Mouse (Mus musculus) kidney, adult 9 months (tissue): ENCODE data around the gene Rnf141.
A peak's percentile ranks its signal among the peaks of the same experiment; 100 is the strongest.

ENCODE experiments used
- DNase-seq: peaks from one replicate; pipeline ENCODE4 v3.0.0; 2022

The Rnf141 gene

GRCm38 (mm10) chr7:110823995-110824953 lies 20.0 kb downstream of the Rnf141 start:
- DNase-seq, result no peak

DNA sequence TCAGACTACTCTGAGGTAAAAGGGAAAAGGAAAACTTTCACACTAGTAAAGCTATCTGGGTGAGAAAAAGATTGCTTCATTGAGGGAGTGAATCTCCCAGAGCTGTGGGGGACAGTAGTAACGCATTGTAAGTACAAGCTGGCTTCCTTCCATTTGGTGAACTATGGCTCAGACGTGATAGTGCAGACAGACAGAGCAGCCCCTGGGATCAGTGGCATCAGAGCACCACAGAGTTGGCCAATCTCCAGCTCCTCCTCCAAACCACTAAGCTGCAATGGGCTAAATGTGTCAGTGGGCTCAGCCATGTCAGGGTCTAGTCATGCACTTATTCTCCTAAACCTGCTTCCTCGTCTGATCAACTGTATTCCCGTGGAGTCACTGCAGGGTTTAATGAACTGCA lies 20.7 kb downstream of the Rnf141 start:
- no peak for DNase-seq

- no peak for DNase-seq
Measured at GRCm38 (mm10) chr7:110823076-110823475, 21.2 kb downstream of the Rnf141 start.

DNA sequence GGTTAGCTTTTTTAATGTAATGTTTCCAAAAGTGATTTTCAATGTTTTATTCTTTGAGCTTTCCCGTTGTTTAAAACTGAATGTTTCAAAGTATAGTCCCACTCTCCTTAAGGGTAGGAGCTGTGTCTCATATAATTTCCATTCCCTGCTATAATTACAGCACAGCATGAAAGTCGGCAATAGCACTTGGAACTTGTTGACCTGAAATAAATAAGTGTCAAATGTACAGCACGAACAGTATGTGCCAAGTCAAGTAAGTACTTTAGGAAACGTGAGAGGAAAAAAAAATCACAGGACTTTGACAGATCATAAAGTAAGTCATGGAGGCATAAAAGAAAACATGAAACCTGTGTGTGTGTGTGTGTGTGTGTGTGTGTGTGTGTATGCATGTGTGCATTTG lies 22.2 kb downstream of the Rnf141 start:
- no peak for DNase-seq

DNA sequence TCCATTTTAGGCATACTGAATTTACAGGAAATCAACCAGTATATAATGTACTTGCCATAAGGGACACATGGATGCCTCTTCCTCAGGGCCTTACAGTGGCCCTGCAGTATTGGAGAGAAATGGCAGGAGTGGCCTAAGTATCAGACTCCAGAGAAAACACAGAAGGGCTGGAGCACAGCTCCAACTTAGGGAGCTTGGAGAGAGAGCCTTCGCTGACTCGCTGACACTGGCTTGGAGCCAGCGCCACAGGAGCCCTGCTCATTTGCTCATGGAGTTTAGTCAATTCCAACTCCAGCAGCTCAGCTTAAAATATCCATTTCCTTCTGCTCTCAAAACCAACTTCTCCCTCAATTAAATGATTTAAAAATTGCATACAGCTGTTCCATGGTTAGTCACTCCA lies 22.6 kb downstream of the Rnf141 start:
- no peak for DNase-seq

- DNase-seq, result no peak
Measured at GRCm38 (mm10) chr7:110821068-110821467, 23.2 kb downstream of the Rnf141 start.

DNA sequence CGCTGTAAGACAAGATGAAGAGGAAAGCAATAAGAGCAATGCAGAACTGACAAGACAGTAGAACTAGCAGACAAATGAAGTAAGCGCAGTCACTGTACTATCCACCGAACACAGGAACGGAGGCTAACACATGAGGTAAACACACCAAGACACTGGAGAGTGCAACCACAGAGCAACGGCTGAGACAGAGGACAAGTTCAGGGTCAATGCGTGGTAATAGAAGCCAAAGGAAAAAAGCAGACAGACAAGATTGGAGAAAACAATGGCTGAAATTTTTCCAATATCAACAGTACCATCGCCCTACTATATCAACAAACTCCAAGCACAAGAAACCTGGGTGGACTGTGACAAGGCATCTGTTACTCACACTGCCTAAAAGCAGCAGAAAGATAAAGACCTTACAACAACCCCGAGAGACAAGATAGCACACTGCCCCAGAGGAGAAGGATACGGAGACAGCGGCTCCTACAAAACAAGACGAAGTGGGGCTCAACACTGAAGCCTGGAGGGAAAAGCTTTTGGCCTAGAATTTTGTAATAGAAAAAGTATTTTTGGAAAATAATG lies 25.4 kb downstream of the Rnf141 start:
- DNase-seq, result no peak

- DNase-seq, result peak; percentile 49
Measured at GRCm38 (mm10) chr7:110818206-110818605, 26.1 kb downstream of the Rnf141 start.

- DNase-seq, result peak; percentile 68
Measured at GRCm38 (mm10) chr7:110816037-110816436, 28.2 kb downstream of the Rnf141 start.

DNA sequence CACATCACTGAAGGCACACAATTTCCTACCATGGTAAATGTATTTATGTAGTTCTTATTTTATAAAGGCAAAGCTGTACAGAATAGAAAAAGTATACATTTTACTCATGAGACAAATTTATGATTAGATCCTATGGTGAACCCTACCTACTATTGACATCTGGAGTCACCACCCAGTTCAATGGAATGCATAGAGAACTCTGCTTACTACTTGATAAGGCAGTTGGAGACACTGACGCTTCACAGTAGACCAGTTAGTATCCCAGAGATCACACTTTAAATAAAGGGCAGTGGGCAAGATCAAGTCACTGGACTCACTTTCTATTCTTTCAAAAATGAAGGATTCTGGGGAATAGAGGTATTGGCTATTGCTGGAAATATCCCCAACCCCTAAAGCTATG lies 30.3 kb downstream of the Rnf141 start:
- no peak for DNase-seq

- no peak for DNase-seq
Measured at GRCm38 (mm10) chr7:110811529-110811928, 32.7 kb downstream of the Rnf141 start.

DNA sequence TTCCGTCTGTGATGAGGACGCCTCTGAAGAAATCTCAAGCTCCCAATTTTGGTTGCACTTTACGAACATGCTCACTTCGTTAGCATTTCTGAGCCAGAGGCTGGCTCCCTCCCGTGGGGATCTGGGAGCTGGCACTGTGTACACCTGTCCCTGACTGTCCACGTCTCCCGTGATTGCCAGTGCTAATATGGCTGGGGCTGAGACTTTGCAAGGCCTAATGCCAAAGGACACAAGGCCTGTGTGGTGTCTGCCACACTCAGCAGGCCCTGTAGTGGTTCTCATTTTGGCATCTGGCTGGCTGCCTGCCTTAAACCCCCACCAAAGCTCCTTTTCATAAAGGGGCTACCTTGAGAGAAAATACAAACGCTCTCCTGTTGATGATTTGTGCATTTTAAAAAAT lies 33.3 kb downstream of the Rnf141 start:
- no peak for DNase-seq

DNA sequence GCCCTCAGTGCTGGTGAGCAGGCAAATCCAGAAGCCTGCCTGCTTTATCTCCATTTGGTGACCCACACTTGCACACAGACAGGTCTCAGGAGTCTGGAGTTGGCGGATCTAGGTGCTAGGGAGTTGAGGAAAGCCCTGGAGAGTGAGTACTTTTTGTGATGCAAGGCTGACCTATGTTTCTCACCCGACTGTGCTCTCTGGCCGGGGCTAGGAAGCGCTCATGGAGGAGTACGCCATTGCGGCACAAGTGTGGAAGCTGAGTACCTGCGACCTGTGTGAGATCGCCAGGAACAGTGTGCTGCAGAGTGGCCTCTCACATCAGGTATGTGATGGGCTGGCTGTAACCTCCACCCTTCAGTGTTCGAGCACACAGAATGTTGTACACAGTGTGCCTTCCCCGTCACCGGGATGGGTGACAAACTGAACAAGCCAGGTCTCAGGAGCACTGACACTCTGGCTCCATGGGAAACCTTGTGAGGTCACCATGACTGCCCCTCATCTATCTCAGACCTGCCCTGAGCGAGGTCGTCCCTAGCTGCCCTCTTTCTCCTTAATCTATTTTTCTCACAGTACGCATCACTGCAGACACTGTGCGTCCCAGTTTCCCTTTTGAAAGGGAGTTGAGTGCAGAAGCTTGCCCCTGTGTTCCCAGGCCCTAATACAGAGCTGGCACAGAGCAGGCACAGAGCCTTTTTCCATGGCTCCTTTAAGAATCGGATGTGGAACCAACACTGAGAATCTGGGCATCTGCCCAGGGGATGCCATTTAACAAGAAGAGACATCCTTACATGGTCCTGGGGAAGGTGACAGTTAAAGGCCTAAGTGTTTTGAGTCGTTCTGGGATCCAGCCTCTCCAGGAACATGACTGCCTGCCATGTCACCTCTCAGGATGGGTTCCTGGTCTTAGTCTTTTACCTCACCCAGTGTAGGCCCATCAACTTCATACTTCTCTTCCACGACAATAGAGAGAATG lies 34.4 kb downstream of the Rnf141 start:
- no peak for DNase-seq

DNA sequence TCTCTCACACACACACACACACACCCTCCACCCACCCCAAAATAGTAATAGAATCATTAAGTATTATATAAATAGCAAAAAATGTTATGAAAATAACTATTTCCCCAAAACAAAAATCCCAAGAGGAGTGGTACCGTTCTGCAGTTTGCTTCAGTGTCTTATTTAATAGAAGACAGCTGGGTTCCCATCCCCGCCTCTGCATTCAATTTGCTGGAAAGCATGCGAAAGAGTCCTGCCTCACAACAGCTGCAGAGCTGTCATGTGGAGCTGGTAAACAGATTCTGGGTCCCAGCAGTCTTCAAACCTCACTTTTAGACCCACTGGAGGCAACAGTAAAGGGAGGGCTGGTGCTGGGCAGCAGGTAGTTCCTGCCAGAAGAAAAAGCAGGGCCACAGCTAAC lies 35.3 kb downstream of the Rnf141 start:
- no peak for DNase-seq

GRCm38 (mm10) chr7:110807460-110808030 lies 36.7 kb downstream of the Rnf141 start:
- DNase-seq, result no peak

GRCm38 (mm10) chr7:110804266-110804665 lies 40.0 kb downstream of the Rnf141 start:
- DNase-seq, result no peak

DNA sequence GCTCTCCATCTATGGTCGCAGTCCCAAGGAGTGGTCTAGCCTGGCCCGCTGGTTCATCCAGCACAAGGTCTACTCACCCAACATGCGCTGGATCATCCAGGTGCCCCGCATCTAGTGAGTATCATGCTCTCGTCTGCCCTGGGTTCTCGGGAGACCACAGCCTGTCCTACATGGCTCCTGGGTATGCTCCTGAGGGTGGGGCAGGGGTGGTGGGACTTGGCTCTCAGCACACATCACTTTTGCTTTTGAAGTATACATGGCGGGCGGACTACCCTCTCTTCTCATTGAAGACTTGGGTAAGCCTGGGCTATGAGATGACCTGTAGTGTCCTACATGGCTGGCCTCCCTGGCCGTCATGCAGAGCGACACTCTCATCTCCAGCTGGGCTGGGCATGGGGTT lies 41.1 kb downstream of the Rnf141 start:
- DNase-seq, result no peak

DNA sequence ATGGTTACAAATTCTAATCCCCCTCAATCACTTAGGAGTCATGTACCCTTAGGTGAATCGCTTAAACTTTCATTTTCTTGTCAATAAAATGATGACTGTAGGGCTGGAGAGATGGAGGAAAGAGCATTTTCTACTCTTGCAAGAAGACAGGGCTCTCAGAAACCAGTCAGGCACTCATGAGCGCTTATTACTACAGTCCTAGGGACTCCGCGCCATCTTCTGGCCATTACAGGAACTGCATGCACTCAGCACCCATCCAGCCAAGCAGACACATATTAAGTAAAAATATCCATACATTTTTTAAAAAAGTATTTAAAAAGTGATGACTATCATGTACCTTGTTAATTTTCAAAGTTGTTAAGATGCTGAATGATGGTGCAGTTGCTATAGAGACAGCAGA lies 43.2 kb downstream of the Rnf141 start:
- peak; percentile 92 for DNase-seq

- DNase-seq, result no peak
Measured at GRCm38 (mm10) chr7:110797722-110798409, 46.4 kb downstream of the Rnf141 start.

DNA sequence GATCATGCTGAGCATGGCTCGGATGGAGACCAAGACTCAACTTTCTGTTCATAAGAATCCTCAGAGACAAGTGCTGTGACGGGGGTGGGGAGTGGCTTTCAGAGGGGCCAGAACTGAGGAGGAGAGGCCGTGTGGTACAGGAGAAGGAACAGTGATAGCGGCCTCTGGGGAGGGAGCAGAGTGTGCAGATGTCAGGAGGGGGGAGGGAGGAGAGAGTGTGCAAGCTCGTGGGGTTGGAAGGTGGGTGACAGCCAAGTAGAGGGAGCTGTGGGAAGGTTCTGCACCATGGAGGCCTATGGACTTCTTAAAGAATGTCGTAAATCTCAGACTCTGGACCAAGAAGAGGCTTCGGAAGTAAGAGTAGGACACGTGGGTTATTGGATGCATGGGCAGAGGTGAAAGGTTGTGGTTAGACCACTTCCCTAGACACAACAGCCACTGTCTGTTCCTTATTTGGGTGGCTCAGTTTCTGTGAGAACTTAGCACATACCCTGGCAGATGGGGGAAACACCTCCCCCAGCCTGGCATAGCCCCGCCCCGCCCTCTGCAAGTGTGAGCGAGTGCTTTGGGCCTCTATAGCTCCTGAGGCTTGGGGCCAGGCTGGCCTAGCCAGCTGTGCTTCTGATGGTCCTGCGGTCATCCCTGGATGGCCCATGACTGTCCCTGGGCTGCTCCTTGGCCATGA lies 47.7 kb downstream of the Rnf141 start:
- DNase-seq, result no peak

GRCm38 (mm10) chr7:110794722-110795121 lies 49.5 kb downstream of the Rnf141 start:
- no peak for DNase-seq

DNA sequence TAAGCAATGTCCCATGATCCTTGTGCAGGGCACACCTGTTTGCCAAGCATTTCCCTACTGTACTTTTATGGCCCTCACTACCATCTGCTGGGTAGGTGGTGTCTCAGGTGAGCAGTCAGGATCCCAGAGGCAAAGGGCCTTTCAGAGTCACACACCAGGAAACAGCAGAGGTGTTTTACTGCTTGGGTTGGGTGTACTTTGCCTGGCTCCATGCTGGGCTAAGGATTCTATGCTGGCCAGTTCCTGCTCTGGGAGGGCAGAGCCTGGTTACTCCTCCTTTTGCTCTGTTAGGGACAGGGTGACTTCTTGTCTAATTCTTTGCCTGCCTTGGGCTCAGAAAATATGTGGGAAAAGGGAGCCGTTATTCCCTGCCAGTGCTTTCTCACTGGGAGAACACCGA lies 51.4 kb downstream of the Rnf141 start:
- DNase-seq, result no peak
